Comparison of ENCODE assay signal across 7 mouse cellular contexts in the genomic region with DNA sequence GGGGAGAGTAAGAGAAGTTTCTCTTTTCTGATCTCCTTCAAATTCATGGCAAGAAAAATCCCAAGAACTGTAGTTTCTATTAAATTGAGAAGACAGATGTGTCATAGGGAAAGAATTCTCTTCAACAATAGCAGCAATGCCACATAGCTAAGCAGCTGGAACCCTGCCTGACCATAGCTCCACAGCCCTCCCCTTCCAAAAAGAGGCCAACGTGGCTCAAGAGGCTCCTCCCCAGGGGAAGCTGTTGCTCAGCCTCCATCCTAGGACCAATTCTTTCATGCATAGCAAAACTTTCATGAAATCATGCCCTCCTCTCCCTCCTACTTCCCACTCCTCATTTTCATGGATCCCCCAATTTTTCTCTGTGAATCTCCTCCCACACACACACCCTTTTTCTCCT. TPM values are rescaled to one million over a fixed set of nuclear protein-coding genes. Genes with fewer than 3 reads are reported as not detected.
A peak's percentile ranks its signal among the peaks of the same experiment; 100 is the strongest.
DNase-seq lines count a peak whose midpoint lies in the region; ATAC-seq and TF ChIP-seq lines count a peak whose summit lies in the region.

No protein-coding gene starts in this region.

- peak; percentile 56 for TF ChIP-seq POLR2A in embryonic fibroblast, embryonic 13.5 days (IDR thresholded peaks at IDR 0.05; ENCODE audit: low read depth, low read length)
- no peak for TF ChIP-seq POLR2A in cerebellum, adult 2 months (IDR thresholded peaks at IDR 0.05; ENCODE audit: borderline replicate concordance, insufficient read depth, low read length)

- ATAC-seq in hindbrain, embryonic 11.5 days (ENCODE audit: low FRiP score) = no peak; the same call in 1 of the 2 replicates
- peak; percentile 77 for ATAC-seq in stomach, embryonic 16.5 days (ENCODE audit: insufficient read depth, low FRiP score)

- peak overlapping the region; percentile 100 for H3K27ac ChIP-seq in embryonic fibroblast, embryonic 13.5 days (ENCODE audit: insufficient read depth, low read length)
- peak overlapping the region; percentile 2; the same call in 1 of the 2 replicates for H3K27ac ChIP-seq in hindbrain, embryonic 11.5 days (ENCODE audit: low read depth, low read length)
- H3K27ac ChIP-seq in stomach, embryonic 16.5 days (ENCODE audit: low read length) = peak overlapping the region; percentile 98
- H3K27ac ChIP-seq in cerebellum, adult 2 months (ENCODE audit: insufficient read depth, low read length) = no peak overlapping the region

- WGBS in hindbrain, embryonic 11.5 days = 0% methylated on average over 1 of the region's 1 CpGs
- WGBS in stomach, embryonic 16.5 days = 10% methylated on average over 1 of the region's 1 CpGs
- 4% methylated on average over 1 of the region's 1 CpGs for WGBS in cerebellum, adult 2 months

- no peaks in the 10 kb centered on the region for H3K9me3 ChIP-seq in hindbrain, embryonic 11.5 days (ENCODE audit: control insufficient read depth, low read length)
- H3K9me3 ChIP-seq in stomach, embryonic 16.5 days (replicated peaks; ENCODE audit: control insufficient read depth, low read length) = no peaks in the 10 kb centered on the region

- H3K4me2 ChIP-seq in hindbrain, embryonic 11.5 days (replicated peaks; ENCODE audit: low read depth, low read length) = no peak overlapping the region
- H3K4me2 ChIP-seq in stomach, embryonic 16.5 days (ENCODE audit: low read depth, low read length) = peak overlapping the region; percentile 48

- H3K4me1 ChIP-seq in embryonic fibroblast, embryonic 13.5 days (ENCODE audit: control insufficient read depth, insufficient read depth, low read length) = peaks cover 18% of the 10 kb centered on the region
- peaks cover 3% of the 10 kb centered on the region; the same call in 1 of the 2 replicates for H3K4me1 ChIP-seq in hindbrain, embryonic 11.5 days (replicated peaks; ENCODE audit: control insufficient read depth, insufficient read depth, low read length)
- H3K4me1 ChIP-seq in stomach, embryonic 16.5 days (ENCODE audit: control insufficient read depth, insufficient read depth, low read length) = peaks cover 19% of the 10 kb centered on the region
- H3K4me1 ChIP-seq in cerebellum, adult 2 months (ENCODE audit: control insufficient read depth, insufficient read depth, low read length) = no peaks in the 10 kb centered on the region

- peak; percentile 7 for DNase-seq in adrenal gland, postnatal 25 days
- DNase-seq in hindbrain, embryonic 11.5 days (ENCODE audit: low spot score) = no peak
- peak; percentile 16 for DNase-seq in liver
- DNase-seq in cerebellum, adult 2 months = no peak
- DNase-seq in thymus, postnatal 36 days = no peak

- H3K36me3 ChIP-seq in hindbrain, embryonic 11.5 days (ENCODE audit: control insufficient read depth, insufficient read depth, low read length) = no peaks in the 10 kb centered on the region
- no peaks in the 10 kb centered on the region for H3K36me3 ChIP-seq in stomach, embryonic 16.5 days (ENCODE audit: control insufficient read depth, insufficient read depth, low read length)

- H3K4me3 ChIP-seq in embryonic fibroblast, embryonic 13.5 days (ENCODE audit: insufficient read depth, low read length) = no peak overlapping the region; the same call in 1 of the 2 replicates
- H3K4me3 ChIP-seq in hindbrain, embryonic 11.5 days (ENCODE audit: low read depth, low read length) = no peak overlapping the region
- H3K4me3 ChIP-seq in stomach, embryonic 16.5 days (replicated peaks; ENCODE audit: low read length) = peak overlapping the region; percentile 22; the same call in 1 of the 2 replicates
- no peak overlapping the region for H3K4me3 ChIP-seq in cerebellum, adult 2 months (replicated peaks; ENCODE audit: insufficient read depth, low read depth, low read length)

- H3K27me3 ChIP-seq in hindbrain, embryonic 11.5 days (ENCODE audit: control insufficient read depth, insufficient read depth, low read length) = no peaks in the 10 kb centered on the region
- no peaks in the 10 kb centered on the region for H3K27me3 ChIP-seq in stomach, embryonic 16.5 days (ENCODE audit: control insufficient read depth, insufficient read depth, low read length)
- no peaks in the 10 kb centered on the region for H3K27me3 ChIP-seq in cerebellum, adult 2 months (ENCODE audit: control insufficient read depth, insufficient read depth, low read length)

- H3K9ac ChIP-seq in hindbrain, embryonic 11.5 days (ENCODE audit: low read depth, low read length) = no peak overlapping the region
- peak overlapping the region; percentile 20; the same call in 1 of the 2 replicates for H3K9ac ChIP-seq in stomach, embryonic 16.5 days (ENCODE audit: low read length)

- no peak for TF ChIP-seq CTCF in embryonic fibroblast, embryonic 13.5 days (IDR thresholded peaks at IDR 0.05; ENCODE audit: borderline replicate concordance, insufficient read depth, low read length)
- TF ChIP-seq CTCF in cerebellum, adult 2 months (IDR thresholded peaks at IDR 0.05; ENCODE audit: borderline replicate concordance, insufficient read depth, low read depth, low read length) = no peak

RNA-seq across cellular contexts. Expression of gene Col1a2, which starts 16.3 kb away (rescaled TPM):
- 92.1 and 93.5 TPM in 2 replicates for total RNA-seq in adrenal gland, postnatal 25 days (2021)
- 3,465 and 4,838 TPM in 2 replicates for polyA plus RNA-seq in embryonic fibroblast, embryonic 13.5 days (2011; ENCODE audit: insufficient read length, low read depth, missing spikeins)
- polyA plus RNA-seq in hindbrain, embryonic 11.5 days (2014; fragmentation: Nextera tagmentation; extraction: Ambion mirVana) = 143 and 151 TPM in 2 replicates
- polyA plus RNA-seq in stomach, embryonic 16.5 days (2015; fragmentation: Nextera tagmentation; extraction: Ambion mirVana) = 1,169 and 1,212 TPM in 2 replicates
- polyA plus RNA-seq in cerebellum, adult 2 months (2012; rRNA removed) = 9.0 and 11.6 TPM in 2 replicates

Comparison
In these comparisons a context has a peak if more than half of its experiments do, and no peak if none do; other contexts are left out.
1. DNase-seq: peak in adrenal gland, postnatal 25 days (single experiment) and liver (single experiment); none in hindbrain, embryonic 11.5 days (single experiment), cerebellum, adult 2 months (0 of 2) and thymus, postnatal 36 days (0 of 2).
2. RNA of gene Col1a2, which starts 16.3 kb away (polyA plus RNA-seq): 3,465 to 4,838 TPM in embryonic fibroblast, embryonic 13.5 days, 1,169 to 1,212 TPM in stomach, embryonic 16.5 days and 143 to 151 TPM in hindbrain, embryonic 11.5 days; 9.0 to 11.6 TPM in cerebellum, adult 2 months; every median in the first group is over 10 times any median in the second.